10 mouse cellular contexts compared by ENCODE assay signal in the genomic region with DNA sequence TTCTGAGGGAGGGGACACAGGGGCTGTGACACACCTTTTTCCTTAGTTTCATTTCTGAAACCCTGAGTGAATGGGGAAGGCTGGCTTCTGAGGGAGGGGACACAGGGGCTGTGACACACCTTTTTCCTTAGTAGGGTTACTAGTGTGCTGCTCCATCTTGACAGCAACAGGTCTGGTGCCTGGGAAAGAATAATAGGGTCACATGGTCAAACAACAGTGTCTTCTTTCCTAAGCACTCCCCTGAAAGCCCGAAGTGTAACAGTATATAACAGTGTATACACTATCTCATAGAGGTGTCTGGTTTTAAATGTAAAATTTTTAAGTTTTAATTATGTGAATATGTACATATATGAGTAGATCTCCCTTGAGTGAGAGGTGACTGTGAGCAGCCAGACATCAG. TPM values are rescaled to one million over a fixed set of nuclear protein-coding genes. Genes with fewer than 3 reads are reported as not detected.
A peak's percentile ranks its signal among the peaks of the same experiment; 100 is the strongest.
DNase-seq lines count a peak whose midpoint lies in the region; ATAC-seq and TF ChIP-seq lines count a peak whose summit lies in the region.
"Not testable (repeated sequence)": the region's sequence is repeated elsewhere in the genome, so short reads cannot be mapped to it uniquely, and the experiment has no call there.
"Had no signal": no experiment of that assay in that cellular context is flagged by ENCODE, and none has a peak within 500 bp of the region (broad histone marks: within the 10 kb centered on the region; RNA-seq: fewer than 3 reads in every experiment).

No protein-coding gene starts in this region.

- not testable (repeated sequence) for TF ChIP-seq CTCF in C2C12 (IDR thresholded peaks at IDR 0.05; ENCODE audit: control insufficient read depth, insufficient read depth, insufficient read length)

- peak overlapping the region; percentile 94 for H3K27ac ChIP-seq in embryonic facial prominence, embryonic 10.5 days (replicated peaks)
- not testable (repeated sequence) for H3K27ac ChIP-seq in forebrain, embryonic 13.5 days; heart, embryonic 15.5 days; intestine, embryonic 15.5 days; limb, embryonic 15.5 days; lung, embryonic 16.5 days (ENCODE audit: low read length); neural tube, embryonic 12.5 days

- peaks cover 20% of the 10 kb centered on the region for H3K4me1 ChIP-seq in embryonic facial prominence, embryonic 10.5 days
- peaks cover 26% of the 10 kb centered on the region for H3K4me1 ChIP-seq in forebrain, embryonic 13.5 days
- peaks cover 19% of the 10 kb centered on the region for H3K4me1 ChIP-seq in heart, embryonic 15.5 days (replicated peaks)
- peaks cover 10% of the 10 kb centered on the region for H3K4me1 ChIP-seq in intestine, embryonic 15.5 days (replicated peaks)
- H3K4me1 ChIP-seq in limb, embryonic 15.5 days, result peaks cover 11% of the 10 kb centered on the region
- H3K4me1 ChIP-seq in lung, embryonic 16.5 days (replicated peaks; ENCODE audit: control insufficient read depth, insufficient read depth, low read length), result peaks cover 10% of the 10 kb centered on the region
- H3K4me1 ChIP-seq in neural tube, embryonic 12.5 days, result peaks cover 11% of the 10 kb centered on the region

- ATAC-seq in forebrain, embryonic 13.5 days; heart, embryonic 15.5 days (replicated peaks; ENCODE audit: insufficient number of reproducible peaks, insufficient read depth, low FRiP score, low read depth); intestine, embryonic 15.5 days; limb, embryonic 15.5 days (ENCODE audit: insufficient number of reproducible peaks, low FRiP score, low TSS enrichment, low read depth); lung, embryonic 16.5 days (ENCODE audit: low read depth); neural tube, embryonic 12.5 days (ENCODE audit: low FRiP score, low read depth): not testable (repeated sequence)

- DNase-seq in embryonic facial prominence, embryonic 10.5 days (ENCODE audit: low spot score), result not testable (repeated sequence)

- peak overlapping the region; percentile 19 for H3ac ChIP-seq in C2C12 (ENCODE audit: control insufficient read depth, insufficient read length, low read depth)

- not testable (repeated sequence) for H3K4me3 ChIP-seq in C2C12 (ENCODE audit: insufficient read depth, poor library complexity, severe bottlenecking); heart, embryonic 15.5 days; lung, embryonic 16.5 days (ENCODE audit: low read length); neural tube, embryonic 12.5 days
- peak overlapping the region; percentile 86 for H3K4me3 ChIP-seq in embryonic facial prominence, embryonic 10.5 days
- peak overlapping the region; percentile 76; the same call in 1 of the 2 replicates for H3K4me3 ChIP-seq in forebrain, embryonic 13.5 days
- 0 out of 2 replicates have a peak overlapping the region, but pooled peaks have one; percentile 89 for H3K4me3 ChIP-seq in intestine, embryonic 15.5 days (replicated peaks)
- H3K4me3 ChIP-seq in limb, embryonic 15.5 days, result 0 out of 2 replicates have a peak overlapping the region, but pooled peaks have one; percentile 70

- not testable (repeated sequence) for H3K27me3 ChIP-seq in C2C12 (ENCODE audit: control insufficient read depth, insufficient read depth, insufficient read length); embryonic facial prominence, embryonic 10.5 days (replicated peaks; ENCODE audit: low read depth, poor library complexity, severe bottlenecking); forebrain, embryonic 13.5 days; heart, embryonic 15.5 days; intestine, embryonic 15.5 days (replicated peaks); limb, embryonic 15.5 days; lung, embryonic 16.5 days (ENCODE audit: control insufficient read depth, insufficient read depth, low read depth, low read length); neural tube, embryonic 12.5 days (replicated peaks)

- peaks cover 32% of the 10 kb centered on the region for H3K79me3 ChIP-seq in C2C12 (ENCODE audit: low read depth)

- peak overlapping the region; percentile 38; the same call in 1 of the 2 replicates for H3K9ac ChIP-seq in forebrain, embryonic 13.5 days
- 0 out of 2 replicates have a peak overlapping the region, but pooled peaks have one; percentile 64 for H3K9ac ChIP-seq in heart, embryonic 15.5 days
- not testable (repeated sequence) for H3K9ac ChIP-seq in intestine, embryonic 15.5 days; limb, embryonic 15.5 days; neural tube, embryonic 12.5 days
- peak overlapping the region; percentile 55 for H3K9ac ChIP-seq in lung, embryonic 16.5 days (ENCODE audit: low read length)

- H3K9me3 ChIP-seq in embryonic facial prominence, embryonic 10.5 days; forebrain, embryonic 13.5 days (replicated peaks); heart, embryonic 15.5 days (replicated peaks); intestine, embryonic 15.5 days; limb, embryonic 15.5 days; lung, embryonic 16.5 days (ENCODE audit: control insufficient read depth, low read length); neural tube, embryonic 12.5 days: not testable (repeated sequence)

- H3K79me2 ChIP-seq in C2C12 (ENCODE audit: control insufficient read depth, insufficient read depth), result peaks cover 34% of the 10 kb centered on the region

- 78% methylated on average over 1 of the region's 1 CpGs for WGBS in embryonic facial prominence, embryonic 10.5 days
- 85% methylated on average over 1 of the region's 1 CpGs for WGBS in forebrain, embryonic 13.5 days
- 77% methylated on average over 1 of the region's 1 CpGs for WGBS in heart, embryonic 15.5 days
- WGBS in intestine, embryonic 15.5 days, result 52% methylated on average over 1 of the region's 1 CpGs
- 79% methylated on average over 1 of the region's 1 CpGs for WGBS in limb, embryonic 15.5 days
- WGBS in lung, embryonic 16.5 days, result 48% methylated on average over 1 of the region's 1 CpGs
- 61% methylated on average over 1 of the region's 1 CpGs for WGBS in neural tube, embryonic 12.5 days

- peak overlapping the region; percentile 89 for H3K4me2 ChIP-seq in forebrain, embryonic 13.5 days
- peak overlapping the region; percentile 74; the same call in 1 of the 2 replicates for H3K4me2 ChIP-seq in heart, embryonic 15.5 days
- peak overlapping the region; percentile 63 for H3K4me2 ChIP-seq in intestine, embryonic 15.5 days (replicated peaks)
- H3K4me2 ChIP-seq in limb, embryonic 15.5 days, result 0 out of 2 replicates have a peak overlapping the region, but pooled peaks have one; percentile 56
- peak overlapping the region; percentile 81 for H3K4me2 ChIP-seq in lung, embryonic 16.5 days (ENCODE audit: low read depth, low read length)
- H3K4me2 ChIP-seq in neural tube, embryonic 12.5 days (replicated peaks), result peak overlapping the region; percentile 80

- H3K36me3 ChIP-seq in C2C12 (ENCODE audit: control insufficient read depth, insufficient read depth), result peaks cover 21% of the 10 kb centered on the region
- peaks cover 17% of the 10 kb centered on the region for H3K36me3 ChIP-seq in embryonic facial prominence, embryonic 10.5 days (replicated peaks)
- peaks cover 15% of the 10 kb centered on the region for H3K36me3 ChIP-seq in forebrain, embryonic 13.5 days (ENCODE audit: poor library complexity, severe bottlenecking)
- peaks cover 10% of the 10 kb centered on the region for H3K36me3 ChIP-seq in heart, embryonic 15.5 days
- not testable (repeated sequence) for H3K36me3 ChIP-seq in intestine, embryonic 15.5 days; lung, embryonic 16.5 days (ENCODE audit: control insufficient read depth, insufficient read depth, low read length); neural tube, embryonic 12.5 days
- peaks cover 10% of the 10 kb centered on the region for H3K36me3 ChIP-seq in limb, embryonic 15.5 days

RNA-seq across cellular contexts. Expression of gene Tsacc, which starts 1.5 kb away (rescaled TPM):
- 2.3 TPM for polyA plus RNA-seq in C2C12 (2012; fragmentation: generic; extraction: Trizol)
- 12.6 and 14.7 TPM in 2 replicates for polyA plus RNA-seq in embryonic facial prominence, embryonic 10.5 days (2016; fragmentation: Nextera tagmentation; extraction: Ambion mirVana)
- 11.9 and 12.3 TPM in 2 replicates for polyA plus RNA-seq in forebrain, embryonic 13.5 days (2015; fragmentation: Nextera tagmentation; extraction: Ambion mirVana)
- polyA plus RNA-seq in heart, embryonic 15.5 days (2015; fragmentation: Nextera tagmentation; extraction: Ambion mirVana), result 11.8 and 14.0 TPM in 2 replicates
- polyA plus RNA-seq in intestine, embryonic 15.5 days (2015; fragmentation: Nextera tagmentation; extraction: Ambion mirVana), result 10.2 and 12.2 TPM in 2 replicates
- polyA plus RNA-seq in limb, embryonic 15.5 days (2015; fragmentation: Nextera tagmentation; extraction: Ambion mirVana), result 9.9 and 12.0 TPM in 2 replicates
- polyA plus RNA-seq in lung, embryonic 16.5 days (2015; fragmentation: Nextera tagmentation; extraction: Ambion mirVana), result 11.0 and 12.3 TPM in 2 replicates
- 9.4 and 12.9 TPM in 2 replicates for polyA plus RNA-seq in neural tube, embryonic 12.5 days (2016; fragmentation: Nextera tagmentation; extraction: Ambion mirVana)

RNA-seq across cellular contexts. Expression of gene Cct3, which starts 1.6 kb away (rescaled TPM):
- polyA plus RNA-seq in C2C12 (2012; fragmentation: generic; extraction: Trizol), result 628 TPM
- polyA plus RNA-seq in embryonic facial prominence, embryonic 10.5 days (2016; fragmentation: Nextera tagmentation; extraction: Ambion mirVana), result 862 and 910 TPM in 2 replicates
- 612 and 636 TPM in 2 replicates for polyA plus RNA-seq in forebrain, embryonic 13.5 days (2015; fragmentation: Nextera tagmentation; extraction: Ambion mirVana)
- 322 and 382 TPM in 2 replicates for polyA plus RNA-seq in heart, embryonic 15.5 days (2015; fragmentation: Nextera tagmentation; extraction: Ambion mirVana)
- 520 and 528 TPM in 2 replicates for polyA plus RNA-seq in intestine, embryonic 15.5 days (2015; fragmentation: Nextera tagmentation; extraction: Ambion mirVana)
- 440 and 451 TPM in 2 replicates for polyA plus RNA-seq in limb, embryonic 15.5 days (2015; fragmentation: Nextera tagmentation; extraction: Ambion mirVana)
- polyA plus RNA-seq in lung, embryonic 16.5 days (2015; fragmentation: Nextera tagmentation; extraction: Ambion mirVana), result 432 and 447 TPM in 2 replicates
- 593 and 606 TPM in 2 replicates for polyA plus RNA-seq in neural tube, embryonic 12.5 days (2016; fragmentation: Nextera tagmentation; extraction: Ambion mirVana)

RNA-seq across cellular contexts. Expression of gene Gm38392, which starts 8.3 kb away (rescaled TPM):
- polyA plus RNA-seq in C2C12 (2012; fragmentation: generic; extraction: Trizol), result not detected
- polyA plus RNA-seq in embryonic facial prominence, embryonic 10.5 days (2016; fragmentation: Nextera tagmentation; extraction: Ambion mirVana), result not detected in 2 replicates
- 0.31 TPM in 1 of 2 replicates, not detected in the other for polyA plus RNA-seq in forebrain, embryonic 13.5 days (2015; fragmentation: Nextera tagmentation; extraction: Ambion mirVana)
- 0.20 TPM in 1 of 2 replicates, not detected in the other for polyA plus RNA-seq in heart, embryonic 15.5 days (2015; fragmentation: Nextera tagmentation; extraction: Ambion mirVana)
- 0.15 and 0.42 TPM in 2 replicates for polyA plus RNA-seq in intestine, embryonic 15.5 days (2015; fragmentation: Nextera tagmentation; extraction: Ambion mirVana)
- polyA plus RNA-seq in limb, embryonic 15.5 days (2015; fragmentation: Nextera tagmentation; extraction: Ambion mirVana), result 2.0 and 4.1 TPM in 2 replicates
- polyA plus RNA-seq in lung, embryonic 16.5 days (2015; fragmentation: Nextera tagmentation; extraction: Ambion mirVana), result 0.20 and 0.23 TPM in 2 replicates
- polyA plus RNA-seq in neural tube, embryonic 12.5 days (2016; fragmentation: Nextera tagmentation; extraction: Ambion mirVana), result 0.27 TPM in 1 of 2 replicates, not detected in the other
- polyA plus RNA-seq: embryonic facial prominence, embryonic 11.5 days; spleen, adult 2 months had no signal

RNA-seq across cellular contexts. Expression of gene Glmp, which starts 29.6 kb away (rescaled TPM):
- 173 TPM for polyA plus RNA-seq in C2C12 (2012; fragmentation: generic; extraction: Trizol)
- polyA plus RNA-seq in embryonic facial prominence, embryonic 10.5 days (2016; fragmentation: Nextera tagmentation; extraction: Ambion mirVana), result 142 and 153 TPM in 2 replicates
- polyA plus RNA-seq in forebrain, embryonic 13.5 days (2015; fragmentation: Nextera tagmentation; extraction: Ambion mirVana), result 82.5 and 100 TPM in 2 replicates
- 143 and 156 TPM in 2 replicates for polyA plus RNA-seq in heart, embryonic 15.5 days (2015; fragmentation: Nextera tagmentation; extraction: Ambion mirVana)
- 268 and 282 TPM in 2 replicates for polyA plus RNA-seq in intestine, embryonic 15.5 days (2015; fragmentation: Nextera tagmentation; extraction: Ambion mirVana)
- polyA plus RNA-seq in limb, embryonic 15.5 days (2015; fragmentation: Nextera tagmentation; extraction: Ambion mirVana), result 198 and 199 TPM in 2 replicates
- polyA plus RNA-seq in lung, embryonic 16.5 days (2015; fragmentation: Nextera tagmentation; extraction: Ambion mirVana), result 228 and 231 TPM in 2 replicates
- polyA plus RNA-seq in neural tube, embryonic 12.5 days (2016; fragmentation: Nextera tagmentation; extraction: Ambion mirVana), result 116 and 131 TPM in 2 replicates

RNA-seq across cellular contexts. Expression of gene Tmem79, which starts 40.7 kb away (rescaled TPM):
- polyA plus RNA-seq in C2C12 (2012; fragmentation: generic; extraction: Trizol), result 2.1 TPM
- 2.4 and 4.8 TPM in 2 replicates for polyA plus RNA-seq in embryonic facial prominence, embryonic 10.5 days (2016; fragmentation: Nextera tagmentation; extraction: Ambion mirVana)
- 2.4 and 3.0 TPM in 2 replicates for polyA plus RNA-seq in forebrain, embryonic 13.5 days (2015; fragmentation: Nextera tagmentation; extraction: Ambion mirVana)
- 1.7 and 2.2 TPM in 2 replicates for polyA plus RNA-seq in heart, embryonic 15.5 days (2015; fragmentation: Nextera tagmentation; extraction: Ambion mirVana)
- polyA plus RNA-seq in intestine, embryonic 15.5 days (2015; fragmentation: Nextera tagmentation; extraction: Ambion mirVana), result 20.6 and 21.6 TPM in 2 replicates
- polyA plus RNA-seq in limb, embryonic 15.5 days (2015; fragmentation: Nextera tagmentation; extraction: Ambion mirVana), result 36.0 and 37.2 TPM in 2 replicates
- 9.5 and 9.9 TPM in 2 replicates for polyA plus RNA-seq in lung, embryonic 16.5 days (2015; fragmentation: Nextera tagmentation; extraction: Ambion mirVana)
- polyA plus RNA-seq in neural tube, embryonic 12.5 days (2016; fragmentation: Nextera tagmentation; extraction: Ambion mirVana), result 1.6 and 2.0 TPM in 2 replicates
